Mouse (Mus musculus) stomach, embryonic 14.5 days (tissue): ENCODE data around the gene Tmem106c. TPM values are rescaled to one million over a fixed set of nuclear protein-coding genes. Genes with fewer than 3 reads are reported as not detected.
A peak's percentile ranks its signal among the peaks of the same experiment; 100 is the strongest.

ENCODE experiments used
- ATAC-seq: fragments of 200-750 bp; cut with Nextera tagmentation; 2 replicates; pipeline ENCODE4 v1.8.0; 2017; ENCODE audit warnings: low read depth, moderate TSS enrichment; ENCODE audit not compliant: insufficient number of reproducible peaks, insufficient read depth, low FRiP score
- H3K27ac ChIP-seq: fragments of 300-500 bp; sonication (generic); 2 replicates; pipeline ENCODE4 v1.5.1; 2014; ENCODE audit warnings: mild to moderate bottlenecking, low read length, moderate library complexity, mixed read lengths
- H3K27me3 ChIP-seq: fragments of 300-500 bp; sonication (generic); 2 replicates; pipeline ENCODE4 v1.6.1; 2014; ENCODE audit warnings: low read length, control low read depth, mixed read lengths; ENCODE audit not compliant: control insufficient read depth, insufficient read depth
- H3K36me3 ChIP-seq: fragments of 300-500 bp; sonication (generic); 2 replicates; pipeline ENCODE4 v1.6.1; 2014; ENCODE audit warnings: mild to moderate bottlenecking, control low read depth, low read length, moderate library complexity, mixed read lengths; ENCODE audit not compliant: control insufficient read depth, insufficient read depth
- H3K4me1 ChIP-seq: fragments of 300-500 bp; sonication (generic); 2 replicates; pipeline ENCODE4 v1.6.1; 2014; ENCODE audit warnings: low read length, control low read depth, mixed read lengths; ENCODE audit not compliant: control insufficient read depth, insufficient read depth
- H3K4me2 ChIP-seq: fragments of 300-500 bp; sonication (generic); replicated peaks from 2 replicates; pipeline ENCODE4 v1.6.1; 2014; ENCODE audit warnings: low read depth, low read length, control low read depth
- H3K4me3 ChIP-seq: fragments of 300-500 bp; sonication (generic); 2 replicates; pipeline ENCODE4 v1.5.1; 2014; ENCODE audit warnings: low read depth, low read length, control low read depth
- H3K9ac ChIP-seq: fragments of 300-500 bp; sonication (generic); replicated peaks from 2 replicates; pipeline ENCODE4 v1.6.1; 2014; ENCODE audit warnings: low read depth, mild to moderate bottlenecking, control low read depth, low read length, moderate library complexity, mixed read lengths
- H3K9me3 ChIP-seq: fragments of 300-500 bp; sonication (generic); 2 replicates; pipeline ENCODE4 v1.6.1; 2016; ENCODE audit warnings: low read depth, low read length, control low read depth; ENCODE audit not compliant: control insufficient read depth
- WGBS: fragments of 180-500 bp; shearing (Covaris S2); extraction: QIAGEN DNeasy Blood & Tissue Kit; methylation state at CpG from one replicate; pipeline ENCODE4 v1.1.7; 2014; 5-methylcytosine and 5-hydroxymethylcytosine counted together
- polyA plus RNA-seq: library from polyadenylated mRNA; unstranded; fragments of >200 nt; fragmentation: Nextera tagmentation; extraction: Ambion mirVana; gene quantifications from 2 replicates; pipeline ENCODE4 v1.2.1, GENCODE M21; 2014

Gene Tmem106c
- polyA plus RNA-seq: 37.2 and 43.0 TPM in 2 replicates

DNA sequence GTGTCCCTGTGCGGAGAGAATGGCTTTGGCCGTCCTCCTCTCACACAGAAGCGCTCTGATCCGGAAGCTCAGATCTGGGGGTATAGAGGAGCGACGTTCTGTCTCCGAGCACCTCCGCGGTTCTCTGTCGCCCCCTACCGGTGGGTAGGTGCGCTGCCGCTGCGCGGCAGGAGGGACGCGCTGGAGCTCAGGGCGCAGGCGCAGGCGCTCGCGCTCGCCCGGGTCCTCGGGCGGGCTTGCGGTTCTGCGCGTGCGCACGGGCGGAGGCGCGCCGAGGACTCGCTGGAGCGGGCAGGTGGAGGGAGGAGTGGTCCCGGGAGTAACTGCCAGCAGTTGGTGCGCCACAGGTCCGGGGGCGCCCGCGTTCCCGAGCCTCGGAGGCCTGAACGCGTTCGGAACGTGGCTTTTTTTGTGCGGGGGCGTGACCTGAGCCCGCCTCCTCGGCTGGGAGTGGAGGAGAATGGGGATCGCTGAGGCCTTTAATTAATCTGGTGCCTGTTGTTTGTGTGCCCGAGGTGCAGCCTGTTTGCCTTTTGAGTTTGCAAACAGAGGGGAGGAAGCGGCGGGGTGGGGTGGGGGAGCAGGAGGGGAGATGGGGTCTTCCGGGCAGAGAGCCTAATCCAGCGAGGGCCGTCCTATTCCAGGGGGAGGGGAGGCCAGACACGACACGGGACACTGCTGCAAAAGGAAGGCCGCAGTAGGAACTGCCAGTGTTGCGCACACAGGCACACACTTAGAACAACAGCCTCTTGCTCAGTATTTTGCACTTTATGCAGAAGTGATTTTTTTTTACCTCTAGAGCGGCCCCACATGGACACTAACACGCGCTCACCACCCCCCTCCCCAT is at the start of gene Tmem106c:
Tmem106c (plus strand) TSS at position 212 of the 847 bp plus-strand sequence.
- ATAC-seq: peak; percentile 95
- peak within 1 kb of the TSS; percentile 63 for H3K9ac ChIP-seq
- H3K4me3 ChIP-seq: peak within 1 kb of the TSS; percentile 65
- under 1% methylated on average over 67 of the region's 67 CpGs for WGBS
- H3K27ac ChIP-seq: peak within 1 kb of the TSS; percentile 55; the same call in 1 of the 2 replicates
- H3K4me1 ChIP-seq: peaks cover 5% of the 10 kb centered on the region; the same call in 1 of the 2 replicates
- H3K36me3 ChIP-seq: no peaks in the 10 kb centered on the region
- H3K4me2 ChIP-seq: peak within 1 kb of the TSS; percentile 79
- no peaks in the 10 kb centered on the region for H3K27me3 ChIP-seq
- H3K9me3 ChIP-seq: no peaks in the 10 kb centered on the region

DNA sequence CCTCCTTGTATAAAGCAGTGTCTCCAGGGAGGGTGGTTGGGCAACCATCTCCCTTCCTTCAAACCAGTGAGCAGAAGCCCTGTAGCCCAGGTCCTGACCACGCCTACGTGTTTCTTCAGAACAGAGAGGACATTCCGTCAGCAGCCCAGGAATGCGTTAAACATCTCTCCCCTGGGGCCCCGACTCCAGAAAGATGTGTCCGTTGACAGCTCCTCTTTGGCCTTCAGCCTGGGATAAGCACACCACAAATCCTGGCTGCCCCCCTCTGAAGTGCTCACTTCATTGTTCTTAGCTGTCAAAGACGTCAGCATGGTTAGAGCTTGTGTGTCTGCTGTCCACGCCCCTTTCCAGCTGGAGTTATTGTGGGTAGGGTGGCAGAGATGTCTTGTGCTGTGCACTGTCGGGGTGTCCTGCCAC is 49.7 kb upstream of the Tmem106c start:
- H3K27me3 ChIP-seq: no peaks in the 10 kb centered on the region
- H3K36me3 ChIP-seq: no peaks in the 10 kb centered on the region
- H3K9ac ChIP-seq: no peak overlapping the region
- H3K27ac ChIP-seq: no peak overlapping the region
- no peak overlapping the region for H3K4me2 ChIP-seq
- H3K9me3 ChIP-seq: no peaks in the 10 kb centered on the region
- ATAC-seq: no peak
- peaks cover 6% of the 10 kb centered on the region; the same call in 1 of the 2 replicates for H3K4me1 ChIP-seq
- H3K4me3 ChIP-seq: no peak overlapping the region
- WGBS: 3% methylated on average over 9 of the region's 9 CpGs

DNA sequence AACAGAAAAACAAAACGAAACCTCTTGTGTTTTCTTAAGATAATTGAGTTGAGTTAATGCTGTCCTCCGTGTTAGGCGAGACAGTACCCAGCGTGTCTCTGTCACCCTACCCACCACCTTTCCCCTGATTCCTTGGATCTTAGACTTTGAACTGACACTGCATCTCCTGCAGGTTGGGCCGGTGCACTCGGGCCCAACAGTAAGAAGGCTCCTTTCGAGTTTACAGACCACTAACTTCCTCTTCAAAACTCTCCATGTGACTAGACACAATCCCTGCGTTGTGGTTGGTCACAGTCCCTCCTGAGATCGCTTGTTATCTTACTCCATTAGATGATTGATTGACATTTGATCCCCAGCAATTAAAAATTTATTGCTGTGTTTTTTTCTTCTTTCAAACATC is 46.0 kb upstream of the Tmem106c start:
- Histone ChIP-seq H3K4me1 (peaks cover 6% of the 10 kb centered on the region; the same call in 1 of the 2 replicates), H3K4me2 (no peak overlapping the region), H3K4me3 (no peak overlapping the region), H3K27ac (no peak overlapping the region), H3K9me3 (no peaks in the 10 kb centered on the region), H3K9ac (no peak overlapping the region), H3K27me3 (no peaks in the 10 kb centered on the region), H3K36me3 (no peaks in the 10 kb centered on the region)
- 78% methylated on average over 9 of the region's 9 CpGs for WGBS
- no peak for ATAC-seq

DNA sequence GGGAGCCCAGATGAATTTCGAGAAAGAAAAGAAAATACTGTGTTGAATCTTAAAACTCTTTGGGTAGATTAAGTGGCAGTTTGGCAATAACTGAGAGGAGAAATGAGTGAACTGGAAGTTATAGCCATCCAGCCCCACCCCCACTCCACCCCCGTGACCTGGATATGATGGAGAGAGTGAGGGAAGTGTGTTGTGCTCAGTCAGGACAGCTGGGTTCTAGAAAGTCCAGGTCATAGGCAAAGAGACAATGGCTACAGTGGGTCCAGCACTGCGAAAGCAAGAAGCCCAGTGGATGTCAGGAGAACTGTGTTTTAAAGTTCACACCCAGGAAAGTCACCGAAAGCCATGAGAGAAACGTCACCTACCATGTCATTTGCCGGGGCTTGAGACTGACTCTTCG is 44.8 kb upstream of the Tmem106c start:
- H3K9me3 ChIP-seq: no peaks in the 10 kb centered on the region
- 85% methylated on average over 7 of the region's 7 CpGs for WGBS
- ATAC-seq: no peak

DNA sequence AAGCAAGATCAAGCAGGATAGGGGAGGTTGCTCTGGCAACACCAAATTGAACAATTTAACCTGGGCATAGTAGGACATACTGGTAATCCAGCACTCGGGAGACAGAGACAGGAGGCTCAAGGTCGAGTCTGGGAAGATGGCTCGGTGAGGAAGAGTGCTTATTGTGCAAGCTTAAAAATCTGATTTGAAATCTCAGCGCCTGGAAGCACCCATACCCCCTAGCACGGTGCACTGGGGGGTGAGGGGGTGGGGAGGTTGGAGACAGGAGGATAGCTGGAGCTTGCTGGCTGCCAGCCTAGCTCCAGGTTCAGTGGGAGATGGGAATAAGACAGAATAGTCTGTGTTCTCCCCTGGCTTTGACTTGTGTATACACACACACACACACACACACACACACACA is 43.7 kb upstream of the Tmem106c start:
- no peak overlapping the region for H3K27ac ChIP-seq
- 62% methylated on average over 5 of the region's 5 CpGs for WGBS
- ATAC-seq: no peak
- H3K4me2 ChIP-seq: no peak overlapping the region
- no peaks in the 10 kb centered on the region for H3K27me3 ChIP-seq
- H3K4me1 ChIP-seq: no peaks in the 10 kb centered on the region
- H3K4me3 ChIP-seq: no peak overlapping the region
- H3K9ac ChIP-seq: no peak overlapping the region
- H3K36me3 ChIP-seq: no peaks in the 10 kb centered on the region
- H3K9me3 ChIP-seq: no peaks in the 10 kb centered on the region

More for the DNA sequence above, 44.8 kb upstream of the Tmem106c start:
- H3K4me2 ChIP-seq: no peak overlapping the region
- no peak overlapping the region for H3K27ac ChIP-seq
- H3K4me3 ChIP-seq: no peak overlapping the region
- no peaks in the 10 kb centered on the region for H3K27me3 ChIP-seq
- H3K9ac ChIP-seq: no peak overlapping the region
- H3K36me3 ChIP-seq: no peaks in the 10 kb centered on the region
- peaks cover 4% of the 10 kb centered on the region; the same call in 1 of the 2 replicates for H3K4me1 ChIP-seq

DNA sequence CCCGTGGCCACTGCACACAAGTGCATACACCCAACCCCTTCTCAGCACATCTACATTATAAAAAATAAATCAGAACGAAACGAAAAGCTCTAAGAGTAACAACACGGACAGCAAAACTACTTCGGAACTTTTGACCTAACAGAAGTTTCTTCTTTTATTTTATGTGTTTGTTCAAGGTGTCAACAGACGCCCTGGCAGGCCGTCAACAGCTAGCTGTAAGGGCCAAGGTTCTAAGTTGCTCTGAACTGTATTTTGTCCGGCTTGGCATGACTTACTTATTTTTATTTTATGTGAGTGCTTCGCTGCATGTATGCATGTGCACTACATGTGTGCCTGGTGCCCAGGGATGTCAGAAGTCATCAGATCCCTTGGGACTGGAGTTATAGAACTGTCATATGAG is 42.2 kb upstream of the Tmem106c start:
- Histone ChIP-seq H3K4me3 (no peak overlapping the region), H3K27me3 (no peaks in the 10 kb centered on the region), H3K36me3 (no peaks in the 10 kb centered on the region), H3K4me2 (no peak overlapping the region), H3K9me3 (no peaks in the 10 kb centered on the region), H3K4me1 (no peaks in the 10 kb centered on the region), H3K27ac (no peak overlapping the region), H3K9ac (no peak overlapping the region)
- WGBS: 85% methylated on average over 9 of the region's 9 CpGs
- no peak for ATAC-seq

DNA sequence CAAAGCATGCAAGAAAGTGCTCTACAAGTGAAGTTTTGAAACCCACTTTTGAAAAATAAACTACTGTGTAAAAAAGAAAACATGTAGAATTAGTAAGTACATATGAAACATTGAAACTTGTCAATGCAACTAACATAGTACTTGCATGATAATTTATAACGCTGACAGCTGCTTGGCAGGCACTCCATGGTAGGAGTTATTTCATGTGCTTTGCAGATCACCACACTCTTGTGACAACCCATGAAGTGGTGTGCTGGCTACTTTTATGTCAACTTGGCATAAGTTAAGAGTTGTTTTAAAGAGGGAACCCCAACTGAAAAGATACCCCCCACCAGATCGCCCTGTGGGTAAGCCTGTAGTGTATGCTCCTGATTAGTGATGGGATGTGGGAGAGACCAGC is 41.6 kb upstream of the Tmem106c start:
- 91% methylated on average over 2 of the region's 2 CpGs for WGBS

DNA sequence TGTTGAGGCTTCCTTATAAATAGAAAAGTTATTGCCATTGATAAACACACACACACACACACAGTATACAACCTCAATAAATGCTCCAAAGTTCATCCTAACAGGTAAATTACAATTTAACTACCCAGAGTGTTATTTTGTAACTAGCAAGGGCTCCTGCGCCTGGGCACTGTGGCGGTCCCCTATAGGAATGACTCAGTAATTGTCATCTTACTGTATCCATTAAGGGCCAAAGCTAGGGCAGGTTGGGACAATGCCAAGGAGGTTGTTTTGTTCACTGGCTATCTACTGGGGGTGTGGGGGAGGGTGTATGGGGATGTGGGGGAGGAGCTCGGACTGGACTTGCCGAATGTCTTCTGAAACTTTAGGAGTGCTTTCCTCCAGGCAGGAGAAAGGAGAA is 37.0 kb upstream of the Tmem106c start:
- Histone ChIP-seq H3K9me3 (no peaks in the 10 kb centered on the region), H3K36me3 (no peaks in the 10 kb centered on the region), H3K4me2 (no peak overlapping the region), H3K9ac (no peak overlapping the region), H3K4me3 (no peak overlapping the region), H3K27me3 (no peaks in the 10 kb centered on the region), H3K4me1 (no peaks in the 10 kb centered on the region), H3K27ac (no peak overlapping the region)
- 57% methylated on average over 4 of the region's 4 CpGs for WGBS
- no peak for ATAC-seq

More for the DNA sequence above, 41.6 kb upstream of the Tmem106c start:
- ATAC-seq: no peak
- H3K4me2 ChIP-seq: no peak overlapping the region
- no peaks in the 10 kb centered on the region for H3K4me1 ChIP-seq
- H3K9ac ChIP-seq: no peak overlapping the region
- no peaks in the 10 kb centered on the region for H3K36me3 ChIP-seq
- H3K27me3 ChIP-seq: no peaks in the 10 kb centered on the region
- H3K27ac ChIP-seq: no peak overlapping the region
- H3K4me3 ChIP-seq: no peak overlapping the region
- no peaks in the 10 kb centered on the region for H3K9me3 ChIP-seq
